Mouse (Mus musculus): ENCODE measurements around the gene Capn2. TPM values are rescaled to one million over a fixed set of nuclear protein-coding genes. Genes with fewer than 3 reads are reported as not detected.

Capn2 gene
- polyA plus RNA-seq, 1 experiment from 2014 or later: 89.9 TPM

DNA sequence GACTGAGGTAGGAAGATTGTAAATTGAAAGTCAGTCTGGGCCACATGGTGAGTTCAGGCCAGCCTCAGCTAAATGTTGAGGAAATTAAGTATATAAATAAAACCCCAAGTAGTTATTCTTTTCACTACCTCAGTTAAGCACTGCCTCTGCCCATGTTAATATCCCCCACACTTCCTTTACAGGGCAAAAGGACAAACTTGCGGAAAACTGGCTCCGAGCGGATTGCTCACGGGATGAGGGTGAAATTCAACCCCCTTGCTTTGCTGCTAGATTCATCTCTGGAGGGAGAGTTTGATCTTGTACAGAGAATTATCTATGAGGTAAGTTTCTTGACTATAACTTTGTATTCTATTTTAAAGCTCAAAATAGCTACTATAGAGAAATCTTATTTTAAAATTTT is 64.9 kb downstream of the Capn2 start:
- Histone ChIP-seq H3K36me3 (ENCODE audit: control insufficient read depth, insufficient read depth, low read length) (peaks cover 78% of the 10 kb centered on the region), H3K4me2 (ENCODE audit: low read length) (no peak overlapping the region), H3K9me3 (ENCODE audit: control insufficient read depth, low read length) (no peaks in the 10 kb centered on the region), H3K4me3 (ENCODE audit: low read depth, low read length) (no peak overlapping the region), H3K27me3 (replicated peaks; ENCODE audit: control insufficient read depth, insufficient read depth, low read length) (no peaks in the 10 kb centered on the region), H3K9ac (ENCODE audit: low read length) (no peak overlapping the region), H3K27ac (ENCODE audit: low read depth) (no peak overlapping the region), H3K4me1 (replicated peaks; ENCODE audit: control insufficient read depth, insufficient read depth, low read length) (no peaks in the 10 kb centered on the region)
- no peak for DNase-seq (ENCODE audit: low spot score)
- ATAC-seq (replicated peaks; ENCODE audit: low FRiP score, low TSS enrichment, low read depth): no peak
- WGBS: 83% methylated on average over 4 of the region's 4 CpGs

- Histone ChIP-seq H3K4me2 (ENCODE audit: low read length) (no peak overlapping the region), H3K36me3 (ENCODE audit: control insufficient read depth, insufficient read depth, low read length) (peaks cover 80% of the 10 kb centered on the region), H3K4me3 (ENCODE audit: low read depth, low read length) (no peak overlapping the region), H3K9ac (ENCODE audit: low read length) (no peak overlapping the region), H3K27me3 (replicated peaks; ENCODE audit: control insufficient read depth, insufficient read depth, low read length) (no peaks in the 10 kb centered on the region), H3K27ac (ENCODE audit: low read depth) (no peak overlapping the region), H3K4me1 (replicated peaks; ENCODE audit: control insufficient read depth, insufficient read depth, low read length) (no peaks in the 10 kb centered on the region), H3K9me3 (ENCODE audit: control insufficient read depth, low read length) (no peaks in the 10 kb centered on the region)
- WGBS: 95% methylated on average over 14 of the region's 14 CpGs
- DNase-seq (ENCODE audit: low spot score): no peak
- ATAC-seq (replicated peaks; ENCODE audit: low FRiP score, low TSS enrichment, low read depth): no peak
Measured at GRCm38 (mm10) chr1:182448276-182449035, 69.0 kb downstream of the Capn2 start.

DNA sequence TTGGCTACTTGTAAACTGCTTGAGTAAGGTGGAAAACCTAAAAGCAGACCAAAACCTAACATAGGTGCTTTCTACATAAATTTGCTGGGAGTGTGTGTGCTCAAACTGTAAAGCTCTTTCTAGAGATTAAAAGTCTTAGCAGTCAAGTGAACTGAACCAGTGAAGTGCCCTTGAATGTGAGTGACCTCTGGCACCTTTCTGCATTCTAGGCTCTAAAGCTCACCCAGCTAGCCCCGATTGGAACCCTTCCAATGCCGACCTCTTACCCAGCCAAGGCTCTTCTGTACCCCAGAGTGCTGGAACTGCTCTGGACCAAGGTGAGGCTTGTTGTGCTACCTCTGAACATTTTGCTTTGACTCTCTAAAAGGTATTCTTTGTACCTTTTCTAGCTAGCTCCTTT is 73.3 kb downstream of the Capn2 start:
- WGBS: 85% methylated on average over 2 of the region's 2 CpGs
- Histone ChIP-seq H3K36me3 (ENCODE audit: control insufficient read depth, insufficient read depth, low read length) (peaks cover 87% of the 10 kb centered on the region), H3K4me2 (ENCODE audit: low read length) (no peak overlapping the region), H3K9ac (ENCODE audit: low read length) (no peak overlapping the region), H3K4me1 (replicated peaks; ENCODE audit: control insufficient read depth, insufficient read depth, low read length) (no peaks in the 10 kb centered on the region), H3K27me3 (replicated peaks; ENCODE audit: control insufficient read depth, insufficient read depth, low read length) (no peaks in the 10 kb centered on the region), H3K27ac (ENCODE audit: low read depth) (no peak overlapping the region), H3K4me3 (ENCODE audit: low read depth, low read length) (no peak overlapping the region), H3K9me3 (ENCODE audit: control insufficient read depth, low read length) (no peaks in the 10 kb centered on the region)
- no peak for DNase-seq (ENCODE audit: low spot score)
- no peak for ATAC-seq (replicated peaks; ENCODE audit: low FRiP score, low TSS enrichment, low read depth)

GRCm38 (mm10) chr1:182441791-182442473 is 75.5 kb downstream of the Capn2 start:
- Histone ChIP-seq H3K36me3 (ENCODE audit: control insufficient read depth, insufficient read depth, low read length) (peaks cover 82% of the 10 kb centered on the region), H3K9me3 (ENCODE audit: control insufficient read depth, low read length) (no peaks in the 10 kb centered on the region)
- WGBS: 89% methylated on average over 18 of the region's 18 CpGs

DNA sequence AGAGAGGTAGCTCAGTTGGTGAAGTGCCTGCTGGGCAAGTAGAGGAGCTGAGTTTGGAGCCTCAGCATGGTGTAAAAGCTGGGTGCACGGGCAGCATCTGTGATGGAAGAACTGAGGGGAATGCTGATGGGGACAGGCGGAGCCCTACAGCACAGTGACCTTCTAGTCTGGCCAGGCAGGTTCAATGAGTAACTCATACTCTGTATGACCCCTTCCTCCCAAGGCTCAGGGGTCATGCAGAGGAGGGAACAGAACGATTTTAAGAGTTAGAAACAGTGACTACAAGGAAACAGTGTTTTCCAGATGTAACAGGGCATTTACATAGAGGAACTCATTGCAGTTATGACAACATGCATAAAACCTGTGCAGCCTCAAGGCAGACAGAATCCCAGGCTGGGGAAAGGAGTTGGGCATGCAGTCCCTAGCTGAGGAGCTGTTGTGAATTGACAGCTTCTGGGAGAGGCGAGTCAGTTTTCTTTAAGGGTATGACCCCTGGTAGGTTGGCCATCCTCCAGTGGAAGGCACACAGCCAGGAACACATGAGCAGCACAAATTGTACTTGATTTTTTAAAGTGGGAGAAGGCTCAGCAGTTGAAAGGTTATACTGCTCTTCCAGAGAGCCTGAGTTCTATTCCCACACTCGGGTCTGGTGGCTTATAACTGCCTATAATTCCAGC is 77.7 kb downstream of the Capn2 start:
- Histone ChIP-seq H3K9ac (ENCODE audit: low read length) (no peak overlapping the region), H3K27ac (ENCODE audit: low read depth) (no peak overlapping the region), H3K4me2 (ENCODE audit: low read length) (no peak overlapping the region), H3K9me3 (ENCODE audit: control insufficient read depth, low read length) (no peaks in the 10 kb centered on the region), H3K4me3 (ENCODE audit: low read depth, low read length) (no peak overlapping the region), H3K36me3 (ENCODE audit: control insufficient read depth, insufficient read depth, low read length) (peaks cover 81% of the 10 kb centered on the region), H3K4me1 (replicated peaks; ENCODE audit: control insufficient read depth, insufficient read depth, low read length) (no peaks in the 10 kb centered on the region), H3K27me3 (replicated peaks; ENCODE audit: control insufficient read depth, insufficient read depth, low read length) (no peaks in the 10 kb centered on the region)
- ATAC-seq (replicated peaks; ENCODE audit: low FRiP score, low TSS enrichment, low read depth): no peak; the same call in 1 of the 2 replicates
- WGBS: 64% methylated on average over 5 of the region's 5 CpGs
- no peak for DNase-seq (ENCODE audit: low spot score)

More at GRCm38 (mm10) chr1:182441791-182442473, 75.5 kb downstream of the Capn2 start:
- DNase-seq (ENCODE audit: low spot score) (no peak), ATAC-seq (replicated peaks; ENCODE audit: low FRiP score, low TSS enrichment, low read depth) (no peak)
- no peaks in the 10 kb centered on the region for H3K27me3 ChIP-seq (replicated peaks; ENCODE audit: control insufficient read depth, insufficient read depth, low read length)
- H3K9ac ChIP-seq (ENCODE audit: low read length): no peak overlapping the region
- no peak overlapping the region for H3K4me2 ChIP-seq (ENCODE audit: low read length)
- H3K4me1 ChIP-seq (replicated peaks; ENCODE audit: control insufficient read depth, insufficient read depth, low read length): no peaks in the 10 kb centered on the region
- no peak overlapping the region for H3K27ac ChIP-seq (ENCODE audit: low read depth)
- H3K4me3 ChIP-seq (ENCODE audit: low read depth, low read length): no peak overlapping the region

DNA sequence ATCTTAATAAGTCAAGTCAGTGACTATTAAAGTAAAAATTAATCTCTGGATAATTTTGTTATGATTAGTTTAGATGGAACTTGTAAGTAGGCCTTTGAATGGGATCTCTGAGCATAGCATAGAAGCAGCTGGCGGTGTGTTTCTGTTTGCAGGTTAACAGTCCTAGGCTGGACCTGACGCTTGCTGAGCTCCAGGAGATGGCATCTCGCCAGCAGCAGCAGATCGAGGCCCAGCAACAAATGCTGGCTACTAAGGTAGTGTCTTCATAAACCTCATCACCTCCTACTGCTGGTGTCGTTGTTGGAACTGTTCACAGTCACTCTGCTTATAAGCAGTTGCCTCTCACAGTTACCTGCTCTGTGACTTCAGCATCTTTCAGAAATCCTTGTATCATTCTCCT is 80.7 kb downstream of the Capn2 start:
- H3K9me3 ChIP-seq (ENCODE audit: control insufficient read depth, low read length): no peaks in the 10 kb centered on the region
- no peaks in the 10 kb centered on the region for H3K27me3 ChIP-seq (replicated peaks; ENCODE audit: control insufficient read depth, insufficient read depth, low read length)
- 56% methylated on average over 5 of the region's 5 CpGs for WGBS
- no peak overlapping the region for H3K27ac ChIP-seq (ENCODE audit: low read depth)
- H3K4me1 ChIP-seq (replicated peaks; ENCODE audit: control insufficient read depth, insufficient read depth, low read length): no peaks in the 10 kb centered on the region
- ATAC-seq (replicated peaks; ENCODE audit: low FRiP score, low TSS enrichment, low read depth): no peak
- no peak overlapping the region for H3K4me2 ChIP-seq (ENCODE audit: low read length)
- H3K4me3 ChIP-seq (ENCODE audit: low read depth, low read length): no peak overlapping the region
- H3K9ac ChIP-seq (ENCODE audit: low read length): no peak overlapping the region
- DNase-seq (ENCODE audit: low spot score): no peak
- H3K36me3 ChIP-seq (ENCODE audit: control insufficient read depth, insufficient read depth, low read length): peaks cover 73% of the 10 kb centered on the region

GRCm38 (mm10) chr1:182432059-182432458 is 85.3 kb downstream of the Capn2 start:
- no peaks in the 10 kb centered on the region for H3K4me1 ChIP-seq (replicated peaks; ENCODE audit: control insufficient read depth, insufficient read depth, low read length)
- DNase-seq (ENCODE audit: low spot score) (no peak), ATAC-seq (replicated peaks; ENCODE audit: low FRiP score, low TSS enrichment, low read depth) (no peak)
- H3K36me3 ChIP-seq (ENCODE audit: control insufficient read depth, insufficient read depth, low read length): peaks cover 66% of the 10 kb centered on the region
- H3K27me3 ChIP-seq (replicated peaks; ENCODE audit: control insufficient read depth, insufficient read depth, low read length): no peaks in the 10 kb centered on the region
- H3K9me3 ChIP-seq (ENCODE audit: control insufficient read depth, low read length): no peaks in the 10 kb centered on the region
- H3K4me2 ChIP-seq (ENCODE audit: low read length): no peak overlapping the region
- H3K27ac ChIP-seq (ENCODE audit: low read depth): no peak overlapping the region
- no peak overlapping the region for H3K9ac ChIP-seq (ENCODE audit: low read length)
- H3K4me3 ChIP-seq (ENCODE audit: low read depth, low read length): no peak overlapping the region
- WGBS: 96% methylated on average over 3 of the region's 3 CpGs

GRCm38 (mm10) chr1:182430676-182431075 is 86.7 kb downstream of the Capn2 start:
- no peak for DNase-seq (ENCODE audit: low spot score)
- H3K4me3 ChIP-seq (ENCODE audit: low read depth, low read length): no peak overlapping the region
- no peaks in the 10 kb centered on the region for H3K27me3 ChIP-seq (replicated peaks; ENCODE audit: control insufficient read depth, insufficient read depth, low read length)
- H3K36me3 ChIP-seq (ENCODE audit: control insufficient read depth, insufficient read depth, low read length): peaks cover 55% of the 10 kb centered on the region
- H3K4me2 ChIP-seq (ENCODE audit: low read length): no peak overlapping the region
- no peaks in the 10 kb centered on the region for H3K9me3 ChIP-seq (ENCODE audit: control insufficient read depth, low read length)
- WGBS: 95% methylated on average over 2 of the region's 2 CpGs
- no peak for ATAC-seq (replicated peaks; ENCODE audit: low FRiP score, low TSS enrichment, low read depth)
- H3K4me1 ChIP-seq (replicated peaks; ENCODE audit: control insufficient read depth, insufficient read depth, low read length): peaks cover 5% of the 10 kb centered on the region; the same call in 1 of the 2 replicates
- H3K27ac ChIP-seq (ENCODE audit: low read depth): no peak overlapping the region
- H3K9ac ChIP-seq (ENCODE audit: low read length): no peak overlapping the region
